Mouse (Mus musculus): Measurements from ENCODE around the gene Olfr314.
"Not testable (repeated sequence)": the region's sequence is repeated elsewhere in the genome, so short reads cannot be mapped to it uniquely, and the experiment has no call there.

Olfr314 gene

GRCm38 (mm10) chr11:58832541-58832940 is 49.8 kb downstream of the Olfr314 start:
- not testable (repeated sequence) for DNase-seq (ENCODE audit: low read depth, low spot score)
